Mouse (Mus musculus) layer of hippocampus, postnatal 25 days (tissue): ENCODE data around the gene Ptcd1. TPM values are rescaled to one million over a fixed set of nuclear protein-coding genes. Genes with fewer than 3 reads are reported as not detected.
"Not testable (repeated sequence)": the region's sequence is repeated elsewhere in the genome, so short reads cannot be mapped to it uniquely, and the experiment has no call there.

Experiments used
- DNase-seq, 2 experiments: peaks; one replicate each; pipeline ENCODE4 v3.0.0; 2022; ENCODE audit warnings: mixed read lengths in 2 of 2, low spot score in 1 of 2; ENCODE audit errors: extremely low spot score in 1 of 2
- total RNA-seq, 2 experiments: library from RNA; stranded (reverse); gene quantifications; 2 replicates each; pipeline ENCODE4 v1.2.3; 2021

The Ptcd1 gene
- total RNA-seq, 2 experiments from 2014 or later: 20.0 to 21.9 TPM

DNA sequence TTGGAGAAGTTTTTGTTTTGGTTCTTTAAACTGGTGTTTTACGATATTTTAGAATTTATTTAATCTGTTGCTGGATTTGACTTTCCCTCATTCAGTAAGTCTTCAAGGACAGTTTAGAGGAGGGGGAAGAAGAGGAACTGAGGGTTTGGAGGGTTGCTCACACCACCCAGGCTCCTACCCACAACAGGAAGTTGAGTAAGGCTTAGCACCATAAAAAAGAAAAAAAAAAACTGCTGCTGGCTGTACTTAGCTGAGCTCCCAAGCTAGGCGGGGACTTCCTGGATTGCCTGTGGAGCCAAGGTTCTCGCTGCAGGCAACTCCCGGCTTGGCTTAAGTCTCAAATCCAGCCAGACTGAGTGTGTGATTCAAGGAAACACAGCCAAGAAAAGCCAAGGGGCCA lies 50.6 kb downstream of the Ptcd1 start:
- no peak for DNase-seq

DNA sequence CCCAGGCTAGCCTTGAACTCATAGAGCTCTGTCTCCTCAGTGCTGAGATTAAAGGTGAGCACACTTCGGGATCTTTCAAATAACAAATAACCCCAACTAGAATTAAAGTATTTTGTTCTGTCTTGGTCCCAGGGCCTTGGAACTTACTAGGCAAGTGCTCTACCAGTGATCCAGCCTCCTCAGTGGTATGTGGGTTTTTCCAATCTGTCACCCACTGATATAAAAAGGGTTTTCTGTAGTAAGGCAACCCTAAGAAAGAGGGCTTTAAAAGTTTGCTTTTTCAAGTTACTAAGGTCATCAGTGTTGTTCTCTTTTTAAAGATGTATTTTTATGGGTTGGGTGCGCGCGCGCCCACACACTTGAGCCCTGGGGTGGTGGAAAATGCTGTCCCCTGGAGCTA lies 51.2 kb downstream of the Ptcd1 start:
- no peak for DNase-seq

GRCm38 (mm10) chr5:145114606-145115473 lies 52.1 kb downstream of the Ptcd1 start:
- DNase-seq: no peak

DNA sequence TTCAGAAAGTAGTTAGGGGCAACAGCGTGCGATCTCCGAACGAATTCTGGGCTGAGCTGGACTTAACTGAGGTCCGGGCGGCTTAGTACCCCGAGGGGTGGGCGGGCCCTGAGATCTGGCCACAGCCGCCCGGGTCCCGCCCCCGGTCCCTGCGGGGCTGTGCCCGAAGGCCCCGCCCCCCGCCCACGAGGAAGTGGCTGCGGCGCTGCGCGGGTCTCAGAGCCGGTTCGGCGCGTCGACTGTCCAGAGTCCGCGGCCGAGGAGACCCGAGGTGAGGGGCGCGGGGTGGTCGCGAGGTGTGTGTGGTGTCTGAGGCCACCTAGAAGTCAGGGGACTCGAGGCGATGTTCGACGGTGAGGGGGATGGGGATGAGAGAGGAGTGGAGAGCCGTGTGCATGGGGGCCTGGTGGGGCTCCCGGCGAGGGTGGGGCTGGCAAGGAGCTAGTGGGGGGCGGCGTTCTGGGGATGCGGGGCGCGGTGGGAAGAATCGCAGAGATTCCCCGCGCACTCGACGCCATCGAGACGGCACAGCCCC lies 52.8 kb downstream of the Ptcd1 start, which contains the start of gene Arpc1b:
Arpc1b (plus strand) TSS at position 145 of the 535 bp plus-strand sequence.
- no peak for DNase-seq

DNA sequence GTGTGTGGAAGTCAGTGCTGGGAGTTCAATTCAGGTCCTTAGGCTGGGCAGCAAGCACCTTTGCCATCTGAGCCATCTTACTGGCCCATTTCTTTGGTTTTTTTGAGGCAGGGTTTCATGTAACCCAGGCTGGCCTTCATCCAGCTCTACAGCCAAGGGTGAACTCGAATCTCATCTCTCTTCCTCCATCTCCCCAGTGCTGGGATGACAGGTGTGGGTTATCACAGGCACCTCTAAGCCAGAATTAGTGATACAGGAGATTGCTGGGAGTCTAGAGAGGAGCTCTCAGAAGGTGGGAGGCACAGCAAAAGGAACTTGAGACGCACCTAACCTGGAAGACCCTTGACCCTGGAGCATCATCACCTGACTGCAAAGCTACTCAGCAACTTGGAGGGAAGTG lies 53.5 kb downstream of the Ptcd1 start:
- DNase-seq: no peak

DNA sequence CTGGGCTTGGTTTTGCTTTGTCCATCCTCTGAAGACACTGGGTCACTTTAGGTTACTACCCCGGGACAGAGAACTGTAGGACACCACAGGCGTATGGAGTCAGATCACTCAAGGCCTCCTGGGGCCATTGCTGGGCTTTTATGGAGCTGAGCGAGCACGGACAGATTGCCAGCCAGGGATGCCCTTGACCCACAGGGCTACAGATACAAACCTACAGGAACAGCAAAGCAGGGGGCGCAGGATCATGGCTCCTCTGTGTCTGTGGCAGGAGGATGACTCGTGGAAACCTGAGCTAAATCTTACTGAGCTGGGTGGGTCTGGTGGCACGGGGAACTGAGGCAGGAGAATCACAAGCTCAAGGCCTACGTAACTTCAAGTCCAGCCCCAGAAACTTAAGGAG lies 54.3 kb downstream of the Ptcd1 start:
- DNase-seq: no peak

- no peak for DNase-seq
Measured at GRCm38 (mm10) chr5:145110401-145110800, 56.5 kb downstream of the Ptcd1 start.

- no peak for DNase-seq
Measured at GRCm38 (mm10) chr5:145105694-145106275, 61.1 kb downstream of the Ptcd1 start.

DNA sequence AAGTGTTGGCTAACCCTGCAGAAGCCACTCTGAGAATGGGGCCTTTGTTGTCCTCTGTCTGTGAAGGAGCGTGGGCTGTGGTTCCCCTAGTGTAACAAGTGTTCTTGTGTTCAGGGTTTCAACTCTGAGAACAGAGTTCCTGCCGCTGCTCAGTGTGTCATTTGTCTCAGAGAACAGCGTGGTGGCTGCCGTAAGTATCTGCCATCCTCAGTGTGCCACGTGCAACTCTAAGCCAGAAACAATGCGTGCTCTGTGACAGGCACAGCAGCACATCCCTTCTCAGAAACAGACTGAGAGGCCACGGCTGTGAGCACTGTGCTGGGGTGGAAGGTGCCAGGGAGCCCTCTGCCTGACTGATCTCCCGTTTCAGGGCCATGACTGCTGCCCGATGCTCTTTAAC lies 62.6 kb downstream of the Ptcd1 start:
- no peak for DNase-seq

- DNase-seq: no peak
Measured at GRCm38 (mm10) chr5:145102706-145103105, 64.2 kb downstream of the Ptcd1 start.

DNA sequence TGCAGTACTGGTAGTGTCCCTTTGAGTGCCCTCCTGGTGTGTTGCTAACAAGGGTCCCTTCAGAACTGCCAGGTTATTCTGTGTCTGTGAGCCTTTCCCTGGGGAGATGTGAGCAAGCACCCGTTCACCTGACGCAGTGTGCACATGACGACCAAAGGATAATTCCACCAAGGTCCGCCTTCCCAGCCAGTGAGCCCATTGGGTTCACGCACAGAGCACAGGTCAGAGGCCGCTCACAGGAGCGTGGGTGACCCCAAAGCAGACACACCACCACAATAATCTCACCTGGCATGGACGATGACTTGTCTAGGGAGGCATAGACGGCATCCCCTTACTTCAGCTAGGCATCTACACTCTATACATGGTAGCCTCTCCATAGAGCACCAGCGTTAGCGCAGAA lies 65.5 kb downstream of the Ptcd1 start:
- not testable (repeated sequence) for DNase-seq

- DNase-seq: no peak
Measured at GRCm38 (mm10) chr5:145100960-145101359, 65.9 kb downstream of the Ptcd1 start.

DNA sequence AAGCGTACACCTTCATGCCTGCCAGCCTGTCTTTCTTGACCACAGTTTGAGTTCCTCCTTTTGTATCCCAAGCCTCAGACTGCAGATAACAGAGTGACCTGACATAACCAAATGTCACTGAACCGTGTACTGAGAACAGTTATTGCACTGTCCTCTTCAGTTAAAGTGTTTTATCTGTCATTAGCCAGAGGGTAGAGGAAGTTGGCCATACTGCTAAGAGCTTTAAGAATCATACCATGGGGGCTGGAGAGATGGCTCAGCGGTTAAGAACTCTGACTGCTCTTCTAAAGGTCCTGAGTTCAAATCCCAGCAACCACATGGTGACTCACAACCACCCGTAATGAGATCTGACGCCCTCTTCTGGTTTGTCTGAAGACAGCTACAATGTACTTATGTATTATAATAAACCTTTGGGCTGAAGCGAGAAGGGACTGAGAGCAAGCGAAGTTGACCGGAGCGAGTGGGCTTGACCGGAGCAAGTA lies 68.5 kb downstream of the Ptcd1 start:
- no peak for DNase-seq

Other genes starting within 250 kb of the Ptcd1 start
- 10 to 100 TPM; 30.1 to 34.3 TPM for gene Smurf1, start 201.3 kb downstream of the Ptcd1 start, total RNA-seq
- gene Gm4871, start 134.4 kb downstream of the Ptcd1 start, total RNA-seq: not detected
- gene 1700018F24Rik, start 124.1 kb downstream of the Ptcd1 start, total RNA-seq: not detected
- 100 to 1,000 TPM; 257 to 274 TPM for gene Arpc1a, start 83.3 kb downstream of the Ptcd1 start, total RNA-seq
- gene Kpna7, start 83.1 kb downstream of the Ptcd1 start, total RNA-seq: not detected
- 10 to 100 TPM; 33.6 to 34.2 TPM for gene Arpc1b, start 52.9 kb downstream of the Ptcd1 start, total RNA-seq
- 100 to 1,000 TPM in 1 of 2 experiments, 10 to 100 TPM in 1; 90.1 to 102 TPM for gene Pdap1, start 26.9 kb downstream of the Ptcd1 start, total RNA-seq
- 10 to 100 TPM; 69.5 to 81.9 TPM for gene Bud31, start 26.7 kb downstream of the Ptcd1 start, total RNA-seq
- 10 to 100 TPM; 22.1 to 25.3 TPM for gene Cpsf4, start 105 bp upstream of the Ptcd1 start, total RNA-seq
- 100 to 1,000 TPM; 264 to 268 TPM for gene Atp5j2, start 25.0 kb upstream of the Ptcd1 start, total RNA-seq
- 10 to 100 TPM; 11.1 to 13.8 TPM for gene Zkscan14, start 34.8 kb upstream of the Ptcd1 start, total RNA-seq
- gene Zkscan5, start 37.5 kb upstream of the Ptcd1 start, total RNA-seq: 10 to 100 TPM; 11.8 to 12.5 TPM
- 10 to 100 TPM; 25.7 to 26.7 TPM for gene Zfp655, start 64.6 kb upstream of the Ptcd1 start, total RNA-seq
- gene Zscan25, start 113.4 kb upstream of the Ptcd1 start, total RNA-seq: 10 to 100 TPM; 18.9 to 19.7 TPM
- gene Cyp3a57, start 178.2 kb upstream of the Ptcd1 start, total RNA-seq: not detected